8 mouse cellular contexts compared by ENCODE assay signal in the genomic region with DNA sequence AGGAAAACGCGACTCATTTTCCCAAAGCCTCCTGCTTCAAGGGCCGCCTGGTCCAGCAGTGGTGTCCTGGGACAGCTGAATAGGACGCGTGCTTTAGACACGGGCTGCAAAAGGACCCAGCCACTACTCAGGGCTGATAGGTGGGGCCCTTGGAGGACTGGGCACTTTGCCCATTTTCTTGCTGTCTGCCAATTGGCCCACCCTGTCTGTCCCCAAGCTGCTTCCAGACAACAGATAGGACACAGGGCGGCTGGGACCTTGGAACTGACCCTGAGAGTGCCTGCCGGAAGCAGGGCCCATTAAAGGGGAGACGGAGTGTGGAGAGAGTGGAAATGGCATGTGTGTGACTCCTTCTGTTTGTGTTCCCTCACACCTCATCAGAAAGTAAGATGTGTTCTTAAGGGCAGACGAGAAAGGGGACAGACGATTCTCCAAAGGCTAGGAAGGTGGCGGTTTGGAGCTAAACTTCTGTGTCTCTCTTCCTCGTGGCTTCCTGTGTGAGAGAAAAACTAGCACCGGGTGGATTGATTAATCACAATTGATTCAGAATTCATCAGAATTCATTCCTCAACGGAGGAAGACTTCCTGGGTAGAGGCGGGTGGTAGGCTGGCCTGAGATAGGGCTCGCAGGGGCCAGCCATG. TPM values are rescaled to one million over a fixed set of nuclear protein-coding genes. Genes with fewer than 3 reads are reported as not detected.
DNase-seq lines count a peak whose midpoint lies in the region; ATAC-seq and TF ChIP-seq lines count a peak whose summit lies in the region.

No protein-coding gene starts in this region.

- peak; percentile 8 to 29 for ATAC-seq in hematopoietic stem cell, adult 5-6 weeks (replicated peaks in 1 of 2; ENCODE audit: insufficient read depth in 1 of 2, low FRiP score in 2 of 2, low TSS enrichment in 1 of 2, low read depth in 1 of 2, poor library complexity in 2 of 2, severe bottlenecking in 2 of 2)
- ATAC-seq in lung, postnatal 0 days = peak; percentile 77

- H3K4me2 ChIP-seq in lung, postnatal 0 days (replicated peaks; ENCODE audit: low read depth, low read length) = peak overlapping the region; percentile 62

- H3K9ac ChIP-seq in lung, postnatal 0 days (replicated peaks; ENCODE audit: low read depth) = peak overlapping the region; percentile 39

- H3K27ac ChIP-seq in lung, postnatal 0 days (ENCODE audit: low read length) = peak overlapping the region; percentile 98

- H3K4me1 ChIP-seq in lung, postnatal 0 days (ENCODE audit: insufficient read depth, low read depth, low read length) = peaks cover 14% of the 10 kb centered on the region; the same call in 1 of the 2 replicates

- TF ChIP-seq EP300 in lung, postnatal 0 days (IDR thresholded peaks at IDR 0.05) = peak; percentile 98

- 5% methylated on average over 17 of the region's 17 CpGs for WGBS in lung, postnatal 0 days

- peak overlapping the region; percentile 27; the same call in 1 of the 2 replicates for H3K4me3 ChIP-seq in lung, postnatal 0 days (ENCODE audit: low read depth, low read length)

- H3K27me3 ChIP-seq in lung, postnatal 0 days (replicated peaks; ENCODE audit: insufficient read depth, low read length) = no peaks in the 10 kb centered on the region

- no peaks in the 10 kb centered on the region for H3K9me3 ChIP-seq in lung, postnatal 0 days (ENCODE audit: low read length)

- no peaks in the 10 kb centered on the region for H3K36me3 ChIP-seq in lung, postnatal 0 days (ENCODE audit: insufficient read depth, low read length)

- DNase-seq in adrenal gland, adult 18-20 months (ENCODE audit: low spot score in 2 of 2) = peak; percentile 66 to 74
- peak; percentile 54 for DNase-seq in cerebellum, adult 9-11 months
- DNase-seq in frontal cortex, adult 2 months (ENCODE audit: extremely low spot score in 1 of 2, low spot score in 1 of 2) = peak; percentile 33 to 36
- peak; percentile 49 to 64 for DNase-seq in layer of hippocampus, postnatal 10 days (ENCODE audit: low spot score in 2 of 2)
- peak; percentile 98 for DNase-seq in lung, postnatal 0 days (ENCODE audit: low spot score)
- DNase-seq in ovary, postnatal 36 days (ENCODE audit: low spot score) = peak; percentile 78
- DNase-seq in thymus, postnatal 25 days = no peak

- peak; percentile 59 for TF ChIP-seq CTCF in lung, postnatal 0 days (IDR thresholded peaks at IDR 0.05)

RNA-seq across cellular contexts. Expression of gene Sik1, which starts 1.0 kb away (rescaled TPM):
- total RNA-seq in adrenal gland, adult 18-20 months (2021) = 10 to 100 TPM; 41.3 to 81.9 TPM
- polyA plus RNA-seq in frontal cortex, adult 2 months (2012; rRNA removed) = 14.1 and 18.7 TPM in 2 replicates
- total RNA-seq in hematopoietic stem cell, adult 5-6 weeks (2017) = 77.4 and 203 TPM in 2 replicates
- total RNA-seq in layer of hippocampus, postnatal 10 days (2021) = 10 to 100 TPM; 21.7 to 22.2 TPM
- 29.5 and 35.9 TPM in 2 replicates for polyA plus RNA-seq in lung, postnatal 0 days (2015; fragmentation: Nextera tagmentation; extraction: Ambion mirVana)
